Mouse (Mus musculus) CH12.LX (cell line): ENCODE results near the gene Ppcs. TPM values are rescaled to one million over a fixed set of nuclear protein-coding genes. Genes with fewer than 3 reads are reported as not detected.

Source experiments
- DNase-seq: peaks from one replicate; pipeline ENCODE4 v3.0.0-alpha.2; 2013; ENCODE audit errors: extremely low read depth
- H3K27ac ChIP-seq: 2 replicates; pipeline ENCODE4 v1.5.1; 2012; ENCODE audit warnings: low read depth, mild to moderate bottlenecking, control low read depth, moderate library complexity; ENCODE audit not compliant: insufficient read depth
- H3K27me3 ChIP-seq: replicated peaks from 2 replicates; pipeline ENCODE3; 2012; ENCODE audit warnings: inconsistent platforms
- H3K36me3 ChIP-seq, 2 experiments: replicated peaks in 1 of 2; 2 replicates each; pipeline versions ENCODE3 to v1.6.1; 2012; ENCODE audit warnings: inconsistent platforms in 1 of 2, low read length in 1 of 2, mild to moderate bottlenecking in 1 of 2, mixed read lengths in 1 of 2, moderate library complexity in 1 of 2; ENCODE audit not compliant: control insufficient read depth in 1 of 2, insufficient read depth in 1 of 2
- H3K4me1 ChIP-seq, 2 experiments: 2 replicates each; pipeline ENCODE4 v1.6.1; 2012; ENCODE audit warnings: inconsistent platforms in 1 of 2, moderate library complexity in 1 of 2; ENCODE audit not compliant: insufficient read depth in 2 of 2, control insufficient read depth in 1 of 2
- H3K4me2 ChIP-seq: 2 replicates; pipeline ENCODE4 v1.6.1; 2012; ENCODE audit warnings: low read depth, mild to moderate bottlenecking, control low read depth; ENCODE audit not compliant: poor library complexity, insufficient read depth, severe bottlenecking
- H3K4me3 ChIP-seq, 3 experiments: fragments of 150-350 bp in 1 of 3; sonication (generic) in 1 of 3; replicated peaks in 1 of 3; 2 replicates each; pipeline versions ENCODE3 to v1.5.1; 2011 to 2012; ENCODE audit warnings: low read depth in 2 of 3, low read length in 2 of 3, mild to moderate bottlenecking in 2 of 3, moderate library complexity in 2 of 3, control low read depth in 1 of 3, improper control_type of control experiment in 1 of 3, inconsistent platforms in 1 of 3, mixed read lengths in 1 of 3; ENCODE audit not compliant: poor library complexity in 1 of 3
- H3K79me2 ChIP-seq: replicated peaks from 2 replicates; pipeline ENCODE4 v1.6.1; 2012; ENCODE audit warnings: mild to moderate bottlenecking, moderate library complexity; ENCODE audit not compliant: control insufficient read depth, poor library complexity, insufficient read depth, severe bottlenecking; ENCODE audit errors: extremely low read depth
- H3K9ac ChIP-seq: 2 replicates; pipeline ENCODE4 v1.6.1; 2012; ENCODE audit warnings: low read depth, mild to moderate bottlenecking, control low read depth, moderate library complexity; ENCODE audit not compliant: insufficient read depth
- H3K9me3 ChIP-seq: replicated peaks from 2 replicates; pipeline ENCODE3; 2012; ENCODE audit warnings: low read length, inconsistent platforms, mixed read lengths
- BHLHE40 ChIP-seq: IDR thresholded peaks from 2 replicates; pipeline ENCODE4 v1.6.1; 2011; ENCODE audit warnings: mild to moderate bottlenecking, low read depth, low read length, improper control_type of control experiment
- CHD1 ChIP-seq: IDR thresholded peaks from 2 replicates; pipeline ENCODE4 v1.6.1; 2012; ENCODE audit warnings: low read depth, low read length, improper control_type of control experiment, inconsistent platforms
- CHD2 ChIP-seq: IDR thresholded peaks from 2 replicates; pipeline ENCODE4 v1.6.1; 2011; ENCODE audit warnings: low read length, improper control_type of control experiment
- CTCF ChIP-seq, 2 experiments: IDR thresholded peaks in 1 of 2; conservative IDR thresholded peaks in 1 of 2; 2 replicates each; pipeline ENCODE4 v1.5.1; 2011 to 2012; ENCODE audit warnings: low read depth in 2 of 2, low read length in 2 of 2, improper control_type of control experiment in 1 of 2, inconsistent platforms in 1 of 2, mild to moderate bottlenecking in 1 of 2, moderate library complexity in 1 of 2
- E2F4 ChIP-seq: IDR thresholded peaks from 2 replicates; pipeline ENCODE4 v1.6.1; 2011; ENCODE audit warnings: low read depth, low read length, improper control_type of control experiment; ENCODE audit not compliant: insufficient replicate concordance
- ELF1 ChIP-seq: IDR thresholded peaks from 2 replicates; pipeline ENCODE4 v1.6.1; 2014; ENCODE audit warnings: low read depth, mild to moderate bottlenecking, inconsistent platforms, low read length, improper control_type of control experiment
- EP300 ChIP-seq: IDR thresholded peaks from 2 replicates; pipeline ENCODE4 v1.6.1; 2011; ENCODE audit warnings: low read length, improper control_type of control experiment
- ETS1 ChIP-seq: conservative IDR thresholded peaks from 2 replicates; pipeline ENCODE4 v1.6.1; 2012; ENCODE audit warnings: low read depth, mild to moderate bottlenecking, inconsistent platforms, low read length, improper control_type of control experiment, moderate library complexity
- GABPA ChIP-seq: IDR thresholded peaks from 2 replicates; pipeline ENCODE4 v1.6.1; 2012; ENCODE audit warnings: low read depth, low read length, improper control_type of control experiment, inconsistent platforms; ENCODE audit not compliant: insufficient replicate concordance
- IRF4 ChIP-seq: IDR thresholded peaks from 2 replicates; pipeline ENCODE4 v1.6.1; 2014; ENCODE audit warnings: low read depth, mild to moderate bottlenecking, inconsistent platforms, low read length, improper control_type of control experiment
- JUN ChIP-seq: IDR thresholded peaks from 2 replicates; pipeline ENCODE4 v1.6.1; 2011; ENCODE audit warnings: low read depth, mild to moderate bottlenecking, low read length, improper control_type of control experiment, moderate library complexity; ENCODE audit not compliant: insufficient read depth
- KAT2A ChIP-seq: IDR thresholded peaks from 2 replicates; pipeline ENCODE4 v1.6.1; 2012; ENCODE audit warnings: low read length, improper control_type of control experiment, inconsistent platforms; ENCODE audit not compliant: insufficient replicate concordance
- MAZ ChIP-seq: IDR thresholded peaks from 2 replicates; pipeline ENCODE4 v1.6.1; 2012; ENCODE audit warnings: low read depth, mild to moderate bottlenecking, inconsistent platforms, low read length, improper control_type of control experiment, moderate library complexity
- MEF2A ChIP-seq: IDR thresholded peaks from 2 replicates; pipeline ENCODE4 v1.6.1; 2014; ENCODE audit warnings: low read depth, mild to moderate bottlenecking, inconsistent platforms, low read length, improper control_type of control experiment, borderline replicate concordance
- MXI1 ChIP-seq: IDR thresholded peaks from 2 replicates; pipeline ENCODE4 v1.6.1; 2011; ENCODE audit warnings: mild to moderate bottlenecking, low read depth, low read length, improper control_type of control experiment
- MYC ChIP-seq: IDR thresholded peaks from 2 replicates; pipeline ENCODE4 v1.6.1; 2011; ENCODE audit warnings: low read depth, mild to moderate bottlenecking, improper control_type of control experiment, low read length
- NELFE ChIP-seq: IDR thresholded peaks from 2 replicates; pipeline ENCODE4 v1.6.1; 2011; ENCODE audit warnings: low read depth, low read length, improper control_type of control experiment
- NRF1 ChIP-seq: IDR thresholded peaks from 2 replicates; pipeline ENCODE4 v1.6.1; 2014; ENCODE audit warnings: low read depth, mild to moderate bottlenecking, inconsistent platforms, low read length, improper control_type of control experiment, moderate library complexity
- PAX5 ChIP-seq: IDR thresholded peaks from 2 replicates; pipeline ENCODE4 v1.6.1; 2012; ENCODE audit warnings: low read length, inconsistent platforms, mixed read lengths
- POLR2A ChIP-seq: IDR thresholded peaks from 2 replicates; pipeline ENCODE4 v1.6.1; 2011; ENCODE audit warnings: low read depth, mild to moderate bottlenecking, improper control_type of control experiment, low read length
- POLR2AphosphoS2 ChIP-seq: IDR thresholded peaks from 2 replicates; pipeline ENCODE4 v1.6.1; 2011; ENCODE audit warnings: low read depth, low read length, improper control_type of control experiment
- RAD21 ChIP-seq: IDR thresholded peaks from 2 replicates; pipeline ENCODE4 v1.6.1; 2011; ENCODE audit warnings: low read depth, mild to moderate bottlenecking, low read length, improper control_type of control experiment, moderate library complexity
- RCOR1 ChIP-seq: conservative IDR thresholded peaks from 2 replicates; pipeline ENCODE4 v1.6.1; 2012; ENCODE audit warnings: low read depth, mild to moderate bottlenecking, inconsistent platforms, low read length, improper control_type of control experiment
- SIN3A ChIP-seq: IDR thresholded peaks from 2 replicates; pipeline ENCODE4 v1.6.1; 2012; ENCODE audit warnings: low read length, improper control_type of control experiment, inconsistent platforms
- SMC3 ChIP-seq: IDR thresholded peaks from 2 replicates; pipeline ENCODE4 v1.6.1; 2011; ENCODE audit warnings: low read depth, low read length, improper control_type of control experiment
- UBTF ChIP-seq: IDR thresholded peaks from 2 replicates; pipeline ENCODE4 v1.6.1; 2012; ENCODE audit warnings: low read depth, mild to moderate bottlenecking, inconsistent platforms, low read length, improper control_type of control experiment, moderate library complexity
- USF1 ChIP-seq: IDR thresholded peaks from 2 replicates; pipeline ENCODE4 v1.6.1; 2014; ENCODE audit warnings: low read depth, mild to moderate bottlenecking, inconsistent platforms, low read length, improper control_type of control experiment
- USF2 ChIP-seq: conservative IDR thresholded peaks from 2 replicates; pipeline ENCODE4 v1.6.1; 2011; ENCODE audit warnings: low read depth, low read length, improper control_type of control experiment
- ZC3H11A ChIP-seq: IDR thresholded peaks from 2 replicates; pipeline ENCODE4 v1.6.1; 2012; ENCODE audit warnings: low read depth, mild to moderate bottlenecking, inconsistent platforms, low read length, improper control_type of control experiment
- ZKSCAN1 ChIP-seq: IDR thresholded peaks from 2 replicates; pipeline ENCODE4 v1.6.1; 2012; ENCODE audit warnings: low read depth, inconsistent platforms, low read length, improper control_type of control experiment, borderline replicate concordance
- ZMIZ1 ChIP-seq: IDR thresholded peaks from 2 replicates; pipeline ENCODE4 v1.6.1; 2012; ENCODE audit warnings: low read depth, mild to moderate bottlenecking, inconsistent platforms, low read length, improper control_type of control experiment
- ZNF384 ChIP-seq: IDR thresholded peaks from 2 replicates; pipeline ENCODE4 v1.6.1; 2012; ENCODE audit warnings: low read depth, low read length, improper control_type of control experiment, inconsistent platforms
- dilution Hi-C: fragments of 300-500 bp; cut with MboI; formaldehyde crosslinking; loops from 2 replicates; pipeline ENCODE4 v1.14.3; 2020; ENCODE audit warnings: low sequenced_read_pairs; ENCODE audit not compliant: extremely low pct_unique_long_range_greater_than_20kb, extremely low pct_ligation_motif_present
- in situ Hi-C: fragments of 300-500 bp; cut with MboI; formaldehyde crosslinking; loops from 3 replicates; pipeline ENCODE4 v1.14.3; 2019; ENCODE audit warnings: low sequenced_read_pairs, low pct_ligation_motif_present, low pct_unique_long_range_greater_than_20kb, mixed read lengths
- polyA plus RNA-seq: library from polyadenylated mRNA; unstranded; fragments of >175 nt; gene quantifications from 2 replicates; pipeline ENCODE4 v1.2.1, GENCODE M21; 2012; ENCODE audit warnings: low read depth; ENCODE audit not compliant: insufficient read length
- total RNA-seq, 2 experiments: library from RNA; depleted of rRNA; stranded (reverse); fragments of 300-350 nt in 1 of 2; fragments of >200 nt in 1 of 2; gene quantifications; 2 replicates each; pipeline ENCODE4 v1.2.3; 2012 to 2014

The Ppcs gene
- total and polyA plus RNA-seq, 3 experiments: 14.7 to 22.7 (median 19.3) TPM

- Histone ChIP-seq H3K27me3 (no peaks in the 10 kb centered on the region), H3K9me3 (no peaks in the 10 kb centered on the region), H3K36me3 (peaks cover 0 to 5% of the 10 kb centered on the region in 2 experiments), H3K4me3 (peak overlapping the region in 2 of 3 experiments; percentile 44 to 57), H3K27ac (no peak overlapping the region), H3K9ac (no peak overlapping the region), H3K79me2 (no peaks in the 10 kb centered on the region), H3K4me1 (peaks cover 26 to 78% of the 10 kb centered on the region in 2 experiments), H3K4me2 (peak overlapping the region; percentile 62)
- in situ Hi-C loops: no loop called here
- dilution Hi-C loops: no loop called here
- no peak for TF ChIP-seq RCOR1
- TF ChIP-seq JUN: no peak
- no peak for TF ChIP-seq SIN3A
- no peak for TF ChIP-seq IRF4
- no peak for TF ChIP-seq SMC3
- TF ChIP-seq RAD21: no peak
- TF ChIP-seq KAT2A: no peak
- no peak for DNase-seq
These were observed 40.2 kb upstream of the Ppcs start for GRCm38 (mm10) chr4:119462457-119462856.

DNA sequence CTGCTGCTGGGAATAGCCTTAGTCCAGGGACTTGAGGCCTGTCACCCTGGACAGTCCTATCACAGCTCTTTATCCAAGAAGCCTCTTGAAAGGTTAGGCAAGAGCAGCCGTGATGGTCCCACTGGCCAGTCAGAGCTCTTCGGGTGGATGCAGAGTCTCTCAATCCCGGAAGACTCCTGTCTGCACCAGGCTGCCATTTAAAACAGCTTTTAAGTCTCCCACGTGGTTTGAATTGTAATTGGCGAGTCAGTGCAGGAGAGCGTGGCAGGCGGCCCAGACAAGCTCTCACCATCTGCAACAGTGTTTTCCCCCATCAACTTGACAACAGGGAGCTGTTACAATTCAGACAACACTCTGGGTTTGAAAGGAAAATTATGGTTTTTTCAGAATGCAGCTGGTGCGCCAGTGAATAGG lies 38.5 kb upstream of the Ppcs start:
- Histone ChIP-seq H3K36me3 (peaks cover 0 to 3% of the 10 kb centered on the region in 2 experiments), H3K4me3 (peak overlapping the region in 1 of 3 experiments; percentile 57), H3K4me1 (peaks cover 26 to 81% of the 10 kb centered on the region in 2 experiments), H3K9me3 (no peaks in the 10 kb centered on the region), H3K4me2 (peak overlapping the region; percentile 62), H3K27ac (peak overlapping the region; percentile 30; the same call in 1 of the 2 replicates), H3K79me2 (no peaks in the 10 kb centered on the region), H3K27me3 (no peaks in the 10 kb centered on the region), H3K9ac (peak overlapping the region; percentile 2)
- in situ Hi-C loops: no loop called here
- dilution Hi-C loops: no loop called here
- DNase-seq: peak; percentile 55
- TF ChIP-seq BHLHE40 (no peak), ETS1 (no peak), IRF4 (no peak), MEF2A (no peak), UBTF (no peak), JUN (no peak), PAX5 (no peak), E2F4 (no peak), RAD21 (no peak), ZC3H11A (no peak), MXI1 (peak; percentile 95), ELF1 (0 out of 2 replicates have a peak, but pooled peaks have one; percentile 54), SMC3 (no peak), KAT2A (0 out of 2 replicates have a peak, but pooled peaks have one; percentile 16), ZKSCAN1 (no peak), CHD2 (no peak), USF1 (0 out of 2 replicates have a peak, but pooled peaks have one; percentile 13), MYC (peak; percentile 66), NELFE (peak; percentile 46; the same call in 1 of the 2 replicates), CHD1 (no peak), POLR2A (no peak), NRF1 (no peak), SIN3A (peak; percentile 51; the same call in 1 of the 2 replicates), RCOR1 (no peak), ZMIZ1 (no peak), EP300 (no peak), CTCF (conservative IDR thresholded peaks at IDR 0.05 in 1 of 2, IDR thresholded peaks at IDR 0.05 in 1 of 2; ENCODE audit: low read depth in 2 of 2, low read length in 2 of 2) (no peak), ZNF384 (no peak), USF2 (0 out of 2 replicates have a peak, but pooled peaks have one; percentile 20), POLR2AphosphoS2 (no peak), GABPA (no peak), MAZ (no peak)
